Comparison of ENCODE assay signal across 17 mouse cellular contexts in the genomic region with DNA sequence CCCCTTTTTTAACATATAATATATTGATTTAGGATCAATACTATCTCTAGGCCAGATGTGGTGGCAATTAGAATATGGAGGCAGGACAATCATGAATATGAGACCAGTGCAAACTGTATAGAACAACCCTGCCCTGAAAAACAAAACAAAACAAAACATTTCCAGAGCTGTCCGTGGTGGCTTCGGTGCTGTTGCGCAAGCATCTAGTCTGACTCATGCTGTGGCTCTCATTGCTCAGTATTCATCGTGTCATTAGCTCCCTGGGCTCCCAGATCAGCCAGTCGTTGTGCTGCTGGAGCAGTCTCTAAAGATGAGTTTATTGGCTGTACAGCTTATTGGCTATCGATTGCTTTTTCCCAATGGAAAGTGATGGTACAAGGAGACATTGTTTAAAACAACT. TPM values are rescaled to one million over a fixed set of nuclear protein-coding genes. Genes with fewer than 3 reads are reported as not detected.
DNase-seq lines count a peak whose midpoint lies in the region.
"Had no signal": no experiment of that assay in that cellular context is flagged by ENCODE, and none has a peak within 500 bp of the region (broad histone marks: within the 10 kb centered on the region; RNA-seq: fewer than 3 reads in every experiment).

No protein-coding gene starts in this region.

- H3K27me3 ChIP-seq in hindbrain, embryonic 10.5 days (ENCODE audit: insufficient read depth, poor library complexity, severe bottlenecking), result no peaks in the 10 kb centered on the region
- H3K27me3 ChIP-seq: limb, embryonic 13.5 days; midbrain, embryonic 12.5 days; Patski had no signal

- no peak overlapping the region for H3K27ac ChIP-seq in hindbrain, embryonic 10.5 days
- H3K27ac ChIP-seq: left cerebral cortex, adult 2 months; limb, embryonic 13.5 days; midbrain, embryonic 12.5 days had no signal

- peaks cover 76% of the 10 kb centered on the region for H3K36me3 ChIP-seq in hindbrain, embryonic 10.5 days

- DNase-seq in gastrocnemius, adult 18-20 months (ENCODE audit: low spot score), result peak; percentile 6
- no peak for DNase-seq in gastrocnemius, postnatal 14 days
- DNase-seq in 3134 (ENCODE audit: extremely low read depth, insufficient read length, low spot score), result peak; percentile 29
- DNase-seq in NIH3T3 (ENCODE audit: low read depth), result peak; percentile 91
- DNase-seq in fibroblast of lung, adult 2 months (ENCODE audit: low read depth), result peak; percentile 60
- no peak for DNase-seq in hindbrain, embryonic 10.5 days (ENCODE audit: low spot score)
- DNase-seq in thymus, postnatal 36 days, result no peak
- DNase-seq in left cerebral cortex, adult 18-20 months (ENCODE audit: low spot score in 2 of 2), result no peak
- DNase-seq: cerebellum, adult 18-20 months; forebrain, postnatal 0 days; heart, postnatal 10 days; kidney, adult 2 months; lung, embryonic 14.5 days had no signal

- WGBS in hindbrain, embryonic 10.5 days, result 86% methylated on average over 6 of the region's 6 CpGs

- no peaks in the 10 kb centered on the region for H3K9me3 ChIP-seq in hindbrain, embryonic 10.5 days
- H3K9me3 ChIP-seq: limb, embryonic 13.5 days; midbrain, embryonic 12.5 days had no signal

- intact Hi-C loops in gastrocnemius, postnatal 14 days (cut with DNase I; ENCODE audit: low total_unique reads), result no loop called here

- no peak overlapping the region for H3K4me3 ChIP-seq in hindbrain, embryonic 10.5 days
- H3K4me3 ChIP-seq: left cerebral cortex, adult 2 months; limb, embryonic 13.5 days; midbrain, embryonic 12.5 days had no signal

- H3K4me1 ChIP-seq in hindbrain, embryonic 10.5 days (replicated peaks), result no peaks in the 10 kb centered on the region
- H3K4me1 ChIP-seq: limb, embryonic 13.5 days; midbrain, embryonic 12.5 days had no signal

RNA-seq across cellular contexts. Expression of gene Tal1, which starts 21.2 kb away (rescaled TPM):
- total RNA-seq in gastrocnemius, adult 18-20 months (2021), result 1 to 10 TPM in 1 of 2 experiments, under 1 TPM in 1; 0.93 to 1.0 TPM
- total RNA-seq in gastrocnemius, postnatal 14 days (2021), result 1 to 10 TPM; 1.9 to 2.5 TPM
- polyA plus RNA-seq in hindbrain, embryonic 10.5 days (2016; fragmentation: Nextera tagmentation; extraction: Ambion mirVana), result 3.2 and 4.7 TPM in 2 replicates
- 1 to 10 TPM; 1.3 to 1.4 TPM for total RNA-seq in left cerebral cortex, adult 18-20 months (2021)

RNA-seq across cellular contexts. Expression of gene Stil, which starts 35.1 kb away (rescaled TPM):
- total RNA-seq in gastrocnemius, adult 18-20 months (2021), result not detected
- under 1 TPM; 0.84 to 0.86 TPM for total RNA-seq in gastrocnemius, postnatal 14 days (2021)
- 15.0 and 20.0 TPM in 2 replicates for polyA plus RNA-seq in hindbrain, embryonic 10.5 days (2016; fragmentation: Nextera tagmentation; extraction: Ambion mirVana)
- total RNA-seq in left cerebral cortex, adult 18-20 months (2021), result under 1 TPM; 0.59 to 0.63 TPM

RNA-seq across cellular contexts. Expression of gene Cmpk1, which starts 48.0 kb away (rescaled TPM):
- total RNA-seq in gastrocnemius, adult 18-20 months (2021), result 10 to 100 TPM; 16.9 to 17.1 TPM
- total RNA-seq in gastrocnemius, postnatal 14 days (2021), result 10 to 100 TPM; 24.5 to 26.9 TPM
- polyA plus RNA-seq in hindbrain, embryonic 10.5 days (2016; fragmentation: Nextera tagmentation; extraction: Ambion mirVana), result 88.0 and 91.2 TPM in 2 replicates
- total RNA-seq in left cerebral cortex, adult 18-20 months (2021), result 10 to 100 TPM; 68.2 to 79.4 TPM

RNA-seq across cellular contexts. Expression of gene Pdzk1ip1, which starts 53.5 kb away (rescaled TPM):
- total RNA-seq in gastrocnemius, adult 18-20 months (2021), result not detected
- under 1 TPM in 1 of 2 experiments, not detected in 1; 0.57 TPM for total RNA-seq in gastrocnemius, postnatal 14 days (2021)
- 8.1 and 12.5 TPM in 2 replicates for polyA plus RNA-seq in hindbrain, embryonic 10.5 days (2016; fragmentation: Nextera tagmentation; extraction: Ambion mirVana)
- total RNA-seq in left cerebral cortex, adult 18-20 months (2021), result under 1 TPM; 0.42 to 0.93 TPM
- total RNA-seq: forebrain, postnatal 0 days had no signal

Comparison
In these comparisons a context has a peak if more than half of its experiments do, and no peak if none do; other contexts are left out.
1. DNase-seq: peak in gastrocnemius, adult 18-20 months (single experiment), 3134 (single experiment), NIH3T3 (single experiment) and fibroblast of lung, adult 2 months (single experiment); none in gastrocnemius, postnatal 14 days (single experiment), hindbrain, embryonic 10.5 days (single experiment), thymus, postnatal 36 days (0 of 2) and left cerebral cortex, adult 18-20 months (0 of 2).